Mouse (Mus musculus) lung, adult 2 months (tissue): ENCODE measurements around the gene Ehmt2.

ENCODE experiments used
- CTCF ChIP-seq: fragments of 200-500 bp; IDR thresholded peaks from 2 replicates; pipeline ENCODE4 v1.5.1; 2011; ENCODE audit warnings: mild to moderate bottlenecking, low read length, control low read depth; ENCODE audit not compliant: insufficient read depth
- POLR2A ChIP-seq: fragments of 200-500 bp; IDR thresholded peaks from 2 replicates; pipeline ENCODE4 v1.6.1; 2011; ENCODE audit warnings: low read depth, mild to moderate bottlenecking, control low read depth, low read length, borderline replicate concordance; ENCODE audit errors: extremely low read depth

- no peak for TF ChIP-seq CTCF
- TF ChIP-seq POLR2A, result 0 out of 2 replicates have a peak, but pooled peaks have one; percentile 13
These were observed 1.0 kb downstream of the Ehmt2 start for GRCm38 (mm10) chr17:34899053-34899889.
